Mouse (Mus musculus): ENCODE results near the gene Dld.

The Dld gene

DNA sequence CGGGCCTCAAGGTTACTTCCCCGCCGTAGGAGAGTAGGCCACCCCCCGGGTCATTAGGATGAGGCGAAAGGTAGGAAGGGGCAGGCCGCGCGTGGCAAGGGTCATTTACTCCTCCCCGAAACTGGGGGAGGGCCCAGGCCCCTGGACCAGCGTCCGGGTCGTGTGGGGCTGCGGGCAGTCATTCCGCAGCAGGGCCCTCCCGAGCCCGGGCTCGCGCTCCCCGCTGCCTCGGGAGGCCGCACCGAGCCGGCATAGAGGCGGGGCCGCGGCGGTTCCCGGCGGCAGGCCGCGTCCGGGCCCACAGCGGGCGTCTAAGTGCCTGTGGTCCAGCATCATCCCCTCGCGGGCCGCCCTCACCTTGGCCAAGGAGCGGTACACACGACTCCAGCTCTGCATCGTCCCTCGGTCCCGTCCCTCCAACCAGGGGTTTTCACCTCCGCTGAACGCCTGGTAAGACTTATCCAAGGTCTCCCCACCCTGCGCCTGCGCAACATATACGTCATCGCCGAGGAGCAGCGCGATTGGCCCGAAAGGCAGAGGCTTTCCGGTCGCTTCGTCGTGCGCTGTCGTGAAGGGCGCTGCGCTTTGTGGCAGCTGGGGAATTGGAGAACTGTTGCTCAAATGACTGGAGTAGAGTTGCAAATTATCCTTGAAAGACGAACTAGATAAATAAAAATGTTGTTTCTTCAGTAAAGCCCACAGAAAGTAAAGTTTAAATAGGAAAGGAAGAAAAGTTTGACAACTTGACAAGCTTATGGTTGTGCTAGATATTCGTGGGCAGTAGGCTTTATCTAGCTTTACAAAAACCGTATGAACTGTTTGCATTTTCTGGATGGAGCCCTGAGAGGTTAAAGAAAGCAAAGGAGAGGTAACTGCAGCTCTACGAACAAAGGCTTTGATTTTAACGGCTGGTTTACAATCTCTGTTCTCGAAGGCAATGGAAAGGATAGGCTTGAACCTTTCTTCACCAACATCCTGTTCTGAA lies at the start of gene Dld:
Gene Dld, minus strand, starts transcription at position 510 of the 985 bp plus-strand sequence.
- peak; percentile 93 to 96 for DNase-seq (ENCODE audit: low spot score in 2 of 2)

DNA sequence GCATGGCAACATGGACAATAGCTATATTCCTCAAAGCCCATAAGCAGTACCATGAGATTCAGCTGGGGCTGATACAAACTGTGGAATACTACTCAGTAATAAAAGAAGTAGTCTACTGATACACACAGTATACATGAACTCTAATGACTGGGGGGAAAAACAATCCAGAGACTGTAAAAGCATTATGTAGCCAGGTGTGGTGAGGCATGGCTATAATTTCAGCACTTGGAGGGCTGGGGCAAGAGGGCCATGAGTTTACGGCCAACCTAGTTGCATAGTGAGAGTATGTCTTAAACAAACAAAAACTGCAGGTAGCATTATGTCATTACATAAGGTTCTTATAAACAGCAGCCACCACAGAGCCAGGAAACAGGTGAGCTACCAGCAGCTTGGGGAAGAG lies 49.6 kb upstream of the Dld start:
- DNase-seq (ENCODE audit: low spot score in 2 of 2): no peak

DNA sequence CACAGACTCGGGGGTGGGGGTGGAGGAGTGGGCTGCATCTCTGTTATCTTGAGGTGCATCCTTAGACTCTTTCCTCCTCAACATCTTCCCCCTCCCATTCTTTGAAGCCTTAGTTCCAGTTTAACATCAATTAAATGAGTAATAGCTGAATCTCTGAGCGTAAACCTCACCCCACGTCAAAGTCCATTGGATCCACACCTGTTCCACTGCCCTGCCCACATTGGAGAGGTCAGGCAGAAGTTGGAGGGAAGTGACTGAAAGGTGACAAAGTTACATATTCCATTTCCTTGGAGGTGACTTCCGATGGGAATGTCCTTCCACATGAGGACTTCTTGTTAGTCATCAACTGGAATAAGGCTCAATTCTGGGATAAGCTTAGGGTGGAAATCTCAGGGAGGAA lies 46.5 kb upstream of the Dld start:
- DNase-seq (ENCODE audit: low spot score in 2 of 2): no peak

DNA sequence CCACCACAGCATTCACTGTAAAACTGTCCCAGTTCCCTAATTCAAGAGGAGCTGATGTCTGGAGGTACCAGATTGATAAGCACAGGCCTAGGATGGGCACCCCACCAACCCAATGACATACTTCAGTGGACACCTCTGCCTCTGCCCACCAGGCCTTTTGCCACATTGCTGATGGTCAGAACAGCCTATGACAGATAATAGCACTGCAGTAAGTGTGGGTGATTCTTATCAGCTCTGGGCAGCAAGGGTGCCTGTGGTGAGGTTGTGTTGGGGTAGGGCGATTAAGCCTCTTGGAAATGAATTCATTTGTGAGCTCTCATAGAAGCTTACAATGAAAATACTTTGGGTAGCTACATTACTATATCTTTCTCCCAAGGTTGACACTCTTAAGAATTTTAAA lies 44.6 kb upstream of the Dld start:
- DNase-seq (ENCODE audit: low spot score in 2 of 2): no peak

DNA sequence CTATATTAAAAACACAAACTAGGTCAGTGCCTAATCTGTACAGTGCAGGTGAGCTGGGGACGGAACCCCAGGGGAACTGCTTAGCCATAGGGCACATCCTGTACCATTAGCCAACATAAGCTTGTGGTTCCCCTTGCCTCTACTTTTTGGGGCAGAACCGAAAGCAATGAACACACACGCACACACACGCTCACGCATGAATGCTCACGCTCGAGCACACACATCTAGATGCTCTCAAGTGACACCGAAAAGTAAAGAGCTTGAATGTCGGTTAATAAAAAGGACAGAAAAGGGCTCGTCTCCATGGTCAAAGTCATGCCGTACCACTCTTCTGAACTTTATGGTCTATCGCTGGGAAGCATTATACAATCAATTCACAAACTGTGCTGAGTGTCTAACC lies 40.4 kb upstream of the Dld start:
- DNase-seq (ENCODE audit: low spot score in 2 of 2): no peak

DNA sequence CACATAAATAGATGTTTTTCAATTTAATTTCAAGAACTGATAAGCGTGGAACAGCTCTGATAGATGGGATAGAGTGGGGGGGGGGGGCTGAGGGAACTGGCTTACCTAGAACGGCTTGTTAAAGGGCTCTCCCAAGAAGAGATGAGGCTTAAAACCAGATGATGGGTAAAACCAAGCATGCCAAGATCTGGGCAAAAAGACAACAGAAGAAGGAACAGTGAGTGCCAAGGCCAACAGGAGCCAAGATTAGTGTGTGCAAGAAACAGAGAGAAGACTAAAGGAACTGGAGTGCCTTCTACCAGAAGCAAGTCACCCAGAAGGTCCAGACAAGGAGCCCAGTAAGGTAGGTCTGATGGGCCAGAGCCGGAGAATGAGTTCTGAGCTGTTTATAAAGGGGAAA lies 39.3 kb upstream of the Dld start, which contains the start of gene Slc26a3:
Gene Slc26a3, plus strand, starts transcription at position 301 of the 400 bp plus-strand sequence.
- DNase-seq (ENCODE audit: low spot score in 2 of 2): no peak

DNA sequence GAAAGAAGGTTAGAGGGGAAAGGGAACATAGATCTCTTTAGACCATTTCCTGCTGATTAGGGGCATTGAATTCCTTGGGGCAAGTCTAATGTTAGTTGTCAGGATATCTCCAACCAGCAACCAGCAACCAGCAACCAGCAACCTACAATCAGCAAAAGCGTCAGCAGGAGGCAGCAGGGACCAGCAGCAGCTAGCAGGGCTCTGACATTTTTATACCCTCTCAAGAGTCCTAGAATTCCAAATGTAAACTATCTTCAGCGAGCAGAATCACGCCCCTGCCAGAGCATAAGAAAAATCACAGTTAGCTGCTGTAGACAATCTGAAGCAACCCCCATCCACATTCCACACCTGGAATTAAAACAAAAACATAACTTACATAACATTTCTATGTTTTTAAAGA lies 36.0 kb upstream of the Dld start:
- DNase-seq (ENCODE audit: low spot score in 2 of 2): no peak

DNA sequence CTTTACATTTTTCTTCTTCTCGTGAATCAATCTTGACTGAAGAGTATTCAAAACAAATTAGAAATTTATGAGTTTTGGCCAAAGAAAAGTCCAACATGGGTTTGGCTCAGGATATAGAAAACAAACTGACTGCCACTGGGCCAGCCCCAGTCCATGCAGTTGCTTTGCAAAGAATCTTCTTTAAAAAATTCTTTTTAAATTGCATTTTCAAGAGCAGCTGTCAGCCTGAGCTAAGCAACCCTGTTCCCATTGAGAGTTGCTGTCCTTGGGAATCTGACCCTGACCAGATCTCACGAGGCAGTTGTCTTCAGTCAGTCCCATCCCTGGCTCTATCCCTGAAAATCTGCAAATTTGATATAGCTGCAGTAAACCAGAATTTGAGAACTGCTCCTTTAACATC lies 31.2 kb upstream of the Dld start:
- no peak for DNase-seq (ENCODE audit: low spot score in 2 of 2)

DNA sequence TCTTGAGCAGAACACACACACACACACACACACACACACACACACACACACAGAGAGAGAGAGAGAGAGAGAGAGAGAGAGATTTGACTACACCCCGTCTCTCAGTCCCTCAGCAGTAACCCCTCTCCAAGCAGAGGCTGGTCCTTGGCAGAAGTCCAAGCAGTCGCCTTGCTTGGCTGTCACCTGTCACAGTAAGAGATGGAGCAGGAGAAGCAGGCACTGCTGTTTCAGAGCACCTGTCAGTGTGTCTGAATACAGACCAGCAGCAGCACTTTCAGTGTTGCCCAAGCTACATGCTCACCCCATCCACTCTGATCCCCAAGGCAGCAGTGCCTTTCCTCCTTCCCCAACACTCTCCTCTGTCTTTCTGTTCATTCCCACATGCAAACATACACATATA lies 29.6 kb upstream of the Dld start:
- peak in 1 of 2 experiments; percentile 17 for DNase-seq (ENCODE audit: low spot score in 2 of 2)

DNA sequence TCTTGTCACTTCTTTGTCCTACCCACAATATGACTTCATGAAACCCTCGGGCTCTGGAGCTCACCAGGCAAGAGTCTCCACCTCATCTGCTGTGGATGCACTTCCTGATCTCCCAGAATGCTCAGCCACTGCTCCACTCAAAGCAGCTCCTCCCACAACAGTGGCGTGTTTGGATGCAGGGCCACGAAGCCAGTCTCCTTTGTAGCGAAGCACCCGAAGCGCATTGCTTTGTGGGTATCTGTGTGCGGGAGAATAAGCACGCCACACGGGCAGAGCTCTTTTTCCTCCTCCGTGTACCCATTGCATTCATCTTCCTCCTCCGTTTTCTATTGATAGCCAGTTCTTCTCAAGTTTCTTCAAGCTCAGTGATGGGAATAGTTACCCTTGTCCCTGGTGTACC lies 26.0 kb upstream of the Dld start:
- no peak for DNase-seq (ENCODE audit: low spot score in 2 of 2)

DNA sequence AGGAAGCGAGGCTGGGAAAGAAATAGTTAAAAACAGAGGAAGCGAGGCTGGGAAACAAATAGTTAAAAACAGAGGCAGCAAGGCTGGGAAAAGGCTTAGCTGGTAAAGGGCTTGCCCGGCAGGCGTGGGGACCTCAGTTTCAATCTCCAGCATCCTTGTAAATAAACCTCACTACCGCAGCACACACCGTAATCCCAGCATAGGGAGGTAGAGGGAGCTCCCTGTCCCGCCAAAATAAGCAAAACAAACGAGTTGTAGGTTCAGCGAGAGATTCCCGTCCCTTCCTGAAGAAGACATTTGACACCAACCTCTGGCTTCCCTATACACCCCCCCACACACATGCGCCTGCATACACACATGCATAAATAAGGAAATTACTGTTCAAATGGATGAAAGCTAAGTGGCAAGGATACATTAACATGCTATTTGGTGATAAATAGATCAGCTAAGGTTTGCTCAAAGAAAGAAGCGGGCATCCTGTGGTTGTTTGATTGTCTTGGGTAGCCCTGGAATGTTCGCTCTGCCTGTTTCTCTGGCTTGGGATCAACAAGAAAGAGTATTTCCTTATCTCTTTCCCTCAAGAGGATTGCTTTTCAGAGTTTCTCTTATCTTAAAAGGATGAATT lies 25.2 kb upstream of the Dld start:
- DNase-seq (ENCODE audit: low spot score in 2 of 2): no peak

DNA sequence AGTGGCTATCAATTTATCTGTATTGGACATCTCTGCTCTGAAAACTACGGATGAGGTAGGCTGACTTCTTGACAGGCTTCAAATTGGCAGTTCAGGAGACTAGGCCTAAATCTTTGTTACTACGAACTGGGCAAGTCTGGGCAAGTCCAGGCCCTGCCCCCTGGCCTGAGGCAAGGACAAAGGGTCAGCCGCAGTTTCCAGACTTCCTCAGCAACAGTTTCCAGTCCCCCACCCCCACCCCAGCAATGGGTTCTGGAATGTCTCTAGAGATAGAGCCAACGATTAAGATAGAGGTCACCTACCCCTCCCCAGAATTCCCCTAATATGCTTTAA lies 24.0 kb upstream of the Dld start:
- DNase-seq (ENCODE audit: low spot score in 2 of 2): no peak

DNA sequence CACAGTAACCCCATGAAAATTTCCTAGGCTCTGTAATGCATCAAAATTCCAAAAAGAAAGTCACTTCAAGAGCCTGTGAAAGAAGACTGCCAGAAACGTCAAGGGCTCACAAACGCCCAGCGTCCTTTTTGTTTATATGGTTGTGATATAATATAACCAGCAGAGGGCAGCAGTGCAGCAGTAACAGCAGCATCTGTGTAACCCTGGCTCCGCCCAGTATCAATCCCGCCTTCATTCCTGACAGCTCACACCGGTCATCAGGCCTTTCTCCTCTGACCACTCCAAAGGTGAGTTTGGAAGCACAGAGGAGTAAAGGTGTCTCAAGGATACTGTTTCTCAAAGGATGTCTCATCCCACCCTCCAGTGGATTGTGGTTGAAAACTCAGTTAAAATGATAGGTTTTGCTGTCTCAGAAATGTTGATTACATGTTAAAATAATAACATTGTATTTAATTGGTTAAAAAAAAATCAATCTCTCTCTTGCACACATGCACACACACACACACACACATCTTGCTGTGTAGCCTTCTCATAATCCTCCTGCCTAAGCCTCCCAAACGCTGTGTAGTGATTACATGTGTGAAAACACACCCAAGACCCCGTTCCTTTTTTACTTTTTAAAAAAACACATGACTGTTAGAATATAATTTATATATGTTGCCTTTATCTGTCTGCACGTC lies 23.5 kb upstream of the Dld start:
- DNase-seq (ENCODE audit: low spot score in 2 of 2): peak; percentile 27 to 60

DNA sequence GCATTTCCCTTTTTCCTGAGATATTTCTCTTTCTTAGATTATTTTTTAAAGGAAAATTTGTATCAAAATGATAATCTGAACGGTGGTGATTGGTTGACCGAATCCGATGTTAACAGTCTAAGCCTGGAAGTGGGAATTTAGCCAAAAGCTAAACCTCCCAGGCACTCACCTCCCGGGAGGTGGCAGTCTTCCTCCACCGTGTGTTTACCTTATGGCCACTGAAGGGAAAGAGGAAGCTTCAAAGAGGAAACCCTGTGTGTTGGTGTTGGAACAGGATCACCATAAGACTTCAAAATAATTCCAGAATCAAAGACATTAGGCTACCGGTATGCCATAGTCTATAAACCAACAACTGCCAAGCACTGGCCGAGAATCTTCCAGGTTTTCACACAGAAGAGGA lies 18.4 kb upstream of the Dld start:
- no peak for DNase-seq (ENCODE audit: low spot score in 2 of 2)

DNA sequence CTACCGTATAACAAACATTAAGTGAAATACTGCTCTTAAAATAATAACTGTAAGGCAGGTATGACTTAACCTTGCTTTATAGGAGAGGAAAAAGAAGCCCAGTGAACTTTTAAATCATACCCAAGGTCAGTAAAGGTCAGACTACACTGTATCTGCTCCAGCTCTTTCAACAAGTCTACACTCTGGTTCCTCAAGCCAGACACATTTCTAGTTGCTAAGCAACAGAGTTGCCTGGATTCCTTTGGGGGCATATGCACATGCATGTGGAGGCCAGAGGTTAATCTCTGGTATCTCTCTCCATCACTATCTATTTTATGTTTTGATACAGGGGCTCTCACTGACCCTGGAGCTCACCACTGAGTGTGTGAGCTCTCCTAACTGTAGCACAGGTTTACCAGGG lies 17.9 kb upstream of the Dld start:
- no peak for DNase-seq (ENCODE audit: low spot score in 2 of 2)

DNA sequence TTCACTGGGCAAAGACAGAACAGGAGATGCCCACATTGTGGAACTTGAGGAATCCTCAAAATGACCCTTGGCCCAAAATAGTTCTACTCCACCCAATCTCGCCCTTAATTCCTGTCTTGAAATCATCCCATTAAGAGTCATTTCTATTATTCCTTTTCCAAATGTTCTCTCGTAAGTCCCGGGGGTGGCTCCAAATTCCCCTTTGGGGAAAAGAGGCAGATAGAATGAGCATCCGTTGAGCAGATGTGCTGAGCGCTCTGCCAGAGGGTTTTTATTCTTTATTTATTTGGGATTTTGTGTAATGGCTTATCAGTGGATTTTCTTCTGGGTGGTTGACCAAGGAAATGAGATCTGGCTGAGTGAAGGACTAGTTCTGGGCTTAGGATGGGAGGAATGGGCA lies 16.5 kb upstream of the Dld start:
- DNase-seq (ENCODE audit: low spot score in 2 of 2): no peak

DNA sequence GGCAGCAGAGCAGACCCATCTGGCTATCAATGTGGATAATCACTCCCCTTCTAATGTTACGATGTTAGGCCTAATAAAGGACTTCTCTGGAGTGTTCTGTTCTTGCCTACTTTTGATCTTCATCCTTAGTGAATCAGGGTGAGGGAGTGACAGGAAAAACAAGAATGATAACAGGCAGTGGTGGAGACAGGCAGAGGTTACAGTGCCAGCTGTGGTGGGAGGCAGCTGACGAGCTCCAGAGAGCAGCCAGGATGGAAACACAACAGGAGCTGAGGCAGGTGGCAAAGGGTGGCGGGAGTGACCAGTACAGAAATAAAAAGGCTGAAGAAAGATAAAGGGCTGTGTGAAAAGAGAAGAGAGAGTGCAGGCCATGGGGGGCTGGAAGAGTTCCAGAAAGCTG lies 15.2 kb upstream of the Dld start:
- no peak for DNase-seq (ENCODE audit: low spot score in 2 of 2)

DNA sequence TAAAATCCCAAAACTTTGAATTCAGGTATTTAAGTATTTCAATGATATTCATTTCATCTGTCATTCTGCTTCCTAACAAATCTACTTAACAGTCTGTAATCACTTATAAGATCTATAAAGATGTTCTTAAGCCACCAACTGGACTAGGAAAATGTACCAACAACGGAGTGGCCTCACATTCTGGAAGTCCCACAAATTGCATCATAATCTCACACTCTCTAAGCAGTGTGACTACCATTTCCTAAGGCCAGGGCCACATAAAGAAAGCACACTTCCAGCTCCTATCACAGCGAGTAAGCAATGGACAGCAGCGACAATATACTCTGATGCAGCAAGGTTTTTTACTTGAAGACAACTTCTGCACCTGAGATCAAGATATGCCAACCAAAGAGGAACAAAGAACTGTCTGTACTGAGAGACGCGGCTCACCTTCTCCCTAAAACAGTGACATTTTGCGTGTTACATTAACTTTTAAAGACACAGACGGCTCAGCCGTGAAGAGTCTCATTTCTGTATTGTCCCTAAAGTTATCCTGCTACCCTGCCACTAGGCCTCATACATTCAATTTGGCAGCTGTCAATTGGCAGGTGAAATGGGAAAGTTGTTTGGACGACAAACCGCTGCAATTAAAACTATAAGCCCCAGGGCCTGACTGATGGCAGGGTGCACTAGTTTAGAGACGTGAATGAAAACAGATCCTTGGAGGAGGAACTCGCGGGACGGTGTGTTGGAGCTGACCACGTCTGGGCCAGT lies 886 bp downstream of the Dld start:
- DNase-seq (ENCODE audit: low spot score in 2 of 2): no peak

DNA sequence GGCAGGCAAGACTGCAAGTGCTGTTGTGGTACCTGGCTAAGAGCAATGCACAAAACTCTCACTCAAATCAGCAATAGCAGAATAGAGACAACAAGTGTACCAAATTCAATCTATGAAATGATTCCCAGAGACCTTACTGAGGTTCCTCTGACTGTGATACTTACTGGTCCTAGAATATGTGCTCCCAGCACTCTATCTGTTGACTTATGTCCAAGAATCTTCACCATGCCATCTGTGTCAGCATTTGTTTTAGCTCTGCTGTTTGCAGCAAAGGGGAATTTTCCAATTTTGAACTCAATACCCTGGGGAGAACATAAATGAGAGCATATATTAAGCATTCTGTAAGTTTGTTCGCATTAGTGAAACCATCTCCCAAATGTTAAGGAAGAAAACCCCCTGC lies 18.0 kb downstream of the Dld start:
- DNase-seq (ENCODE audit: low spot score in 2 of 2): no peak

DNA sequence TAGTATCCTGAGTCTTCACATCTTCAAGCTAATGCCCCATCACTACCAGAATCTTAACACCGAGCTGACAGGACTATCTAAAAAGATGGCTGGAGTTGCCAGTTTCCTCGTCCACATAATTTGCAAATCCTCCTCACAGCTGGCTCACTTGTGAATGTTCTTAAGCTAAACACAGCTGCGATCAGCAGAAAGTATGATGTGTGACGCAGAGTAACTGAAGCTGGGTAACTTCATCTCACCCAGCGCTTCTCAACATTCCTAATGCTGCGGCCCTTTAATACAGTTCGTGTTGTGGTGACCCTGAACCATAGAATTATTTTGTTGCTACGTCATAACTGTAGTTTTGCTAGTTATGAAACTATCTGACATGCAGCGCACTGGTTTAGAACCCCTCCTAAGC lies 24.1 kb downstream of the Dld start:
- DNase-seq (ENCODE audit: low spot score in 2 of 2): no peak

DNA sequence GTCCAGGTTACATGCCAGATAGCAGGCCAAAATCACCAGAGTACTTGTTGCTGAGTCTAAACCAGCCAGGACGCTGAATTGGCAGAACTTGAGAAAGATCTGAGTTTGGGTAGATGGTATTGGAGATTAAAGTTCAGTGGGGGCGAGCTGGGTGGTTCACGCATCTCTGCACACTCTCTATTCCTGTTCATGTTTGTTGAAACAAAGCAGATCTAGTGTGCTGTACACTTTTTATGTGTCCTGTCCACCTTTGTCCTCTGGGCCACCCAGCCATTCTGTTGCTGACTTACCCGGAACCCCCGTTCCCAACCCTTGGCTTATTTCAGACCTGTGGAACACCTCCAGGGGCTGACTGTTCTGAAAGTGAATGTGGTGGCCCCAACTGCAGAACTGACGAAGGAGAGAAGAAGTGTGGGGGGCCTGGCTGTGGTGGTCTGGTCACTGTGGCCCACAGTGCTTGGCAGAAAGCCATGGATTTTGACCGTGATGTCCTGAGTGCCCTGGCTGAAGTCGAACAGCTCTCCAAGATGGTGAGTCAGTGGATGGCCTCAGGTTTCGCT lies 28.0 kb downstream of the Dld start:
- DNase-seq (ENCODE audit: low spot score in 2 of 2): no peak

DNA sequence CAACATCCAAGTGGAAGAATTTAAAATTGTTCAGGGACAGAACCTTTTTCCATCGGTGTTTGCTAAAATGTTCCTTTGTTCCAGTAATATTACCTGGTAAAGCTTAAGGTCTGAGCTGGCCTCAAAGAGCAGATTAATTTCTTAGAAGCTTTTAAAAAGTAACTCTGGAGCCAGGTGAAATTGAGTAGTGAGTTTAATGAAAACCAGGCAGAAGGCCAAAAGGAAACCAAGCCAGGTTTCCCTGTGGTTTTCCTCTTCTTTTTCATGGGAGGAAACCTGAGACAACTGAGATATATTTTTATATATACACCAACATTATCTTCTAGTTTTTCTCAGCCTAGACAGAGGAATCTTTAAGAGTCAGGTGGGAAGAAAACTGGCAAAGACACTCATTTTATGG lies 29.7 kb downstream of the Dld start:
- DNase-seq (ENCODE audit: low spot score in 2 of 2): no peak

Data from frontal cortex, postnatal 10 days (tissue).